8 mouse cellular contexts compared by ENCODE assay signal in genomic region chr5:137530588-137531413, GRCm38 (mm10). TPM values are rescaled to one million over a fixed set of nuclear protein-coding genes. Genes with fewer than 3 reads are reported as not detected.
DNase-seq lines count a peak whose midpoint lies in the region; ATAC-seq and TF ChIP-seq lines count a peak whose summit lies in the region.

No protein-coding gene starts in this region.

- H3K79me2 ChIP-seq in CH12.LX (replicated peaks; ENCODE audit: control insufficient read depth, extremely low read depth, insufficient read depth, poor library complexity, severe bottlenecking) = peaks cover 29% of the 10 kb centered on the region

- WGBS in bone marrow, adult 2 months = 3% methylated on average over 46 of the region's 46 CpGs
- 1% methylated on average over 40 of the region's 46 CpGs for WGBS in forebrain, embryonic 11.5 days
- WGBS in heart, postnatal 0 days = under 1% methylated on average over 43 of the region's 46 CpGs
- WGBS in lung, embryonic 14.5 days = under 1% methylated on average over 41 of the region's 46 CpGs
- WGBS in olfactory bulb, adult 2 months = under 1% methylated on average over 46 of the region's 46 CpGs

- ATAC-seq in forebrain, embryonic 11.5 days (replicated peaks; ENCODE audit: low FRiP score) = peak; percentile 65
- ATAC-seq in heart, postnatal 0 days (ENCODE audit: insufficient read depth, low read depth) = peak; percentile 21
- peak; percentile 28 for ATAC-seq in lung, embryonic 14.5 days (ENCODE audit: insufficient read depth)

- peak overlapping the region; percentile 96 for H3K9ac ChIP-seq in CH12.LX (ENCODE audit: insufficient read depth, low read depth)
- peak overlapping the region; percentile 97 for H3K9ac ChIP-seq in forebrain, embryonic 11.5 days (ENCODE audit: low read length)
- peak overlapping the region; percentile 73 for H3K9ac ChIP-seq in heart, postnatal 0 days (replicated peaks; ENCODE audit: low read depth, low read length)
- peak overlapping the region; percentile 82 for H3K9ac ChIP-seq in lung, embryonic 14.5 days

- peak; percentile 78 for DNase-seq in CH12.LX (ENCODE audit: extremely low read depth)
- DNase-seq in forebrain, embryonic 11.5 days (ENCODE audit: low spot score) = peak; percentile 82
- peak; percentile 47 for DNase-seq in heart, postnatal 0 days (ENCODE audit: low spot score)
- DNase-seq in kidney, postnatal 4 days = peak; percentile 84 to 87
- peak; percentile 81 for DNase-seq in lung, embryonic 14.5 days
- peak; percentile 53 for DNase-seq in thymus, postnatal 4 days

- TF ChIP-seq CTCF in CH12.LX (conservative IDR thresholded peaks at IDR 0.05 in 1 of 2, IDR thresholded peaks at IDR 0.05 in 1 of 2; ENCODE audit: low read depth in 2 of 2, low read length in 2 of 2) = no peak
- no peak for TF ChIP-seq CTCF in bone marrow, adult 2 months (IDR thresholded peaks at IDR 0.05; ENCODE audit: control insufficient read depth, insufficient read depth, low read length)
- no peak for TF ChIP-seq CTCF in heart, postnatal 0 days (IDR thresholded peaks at IDR 0.05; ENCODE audit: low read depth)
- TF ChIP-seq CTCF in lung, embryonic 14.5 days (IDR thresholded peaks at IDR 0.05; ENCODE audit: low read depth) = no peak
- no peak for TF ChIP-seq CTCF in olfactory bulb, adult 2 months (IDR thresholded peaks at IDR 0.05; ENCODE audit: insufficient read depth, low read depth, low read length)

- in situ Hi-C loops in CH12.LX (cut with MboI; ENCODE audit: low pct_ligation_motif_present, low pct_unique_long_range_greater_than_20kb, low sequenced_read_pairs) = loop anchor here (5.0 kb wide), 1 partner anchor 36 kb away; the partner anchor contains the start of gene Tfr2

- peak overlapping the region; percentile 71 for H3K27ac ChIP-seq in CH12.LX (ENCODE audit: insufficient read depth, low read depth)
- peak overlapping the region; percentile 80 for H3K27ac ChIP-seq in bone marrow, adult 2 months (ENCODE audit: control insufficient read depth, insufficient read depth, low read depth, low read length, poor library complexity)
- peak overlapping the region; percentile 95 for H3K27ac ChIP-seq in forebrain, embryonic 11.5 days (ENCODE audit: low read depth, low read length)
- peak overlapping the region; percentile 94 for H3K27ac ChIP-seq in heart, postnatal 0 days (ENCODE audit: low read depth)
- H3K27ac ChIP-seq in lung, embryonic 14.5 days (ENCODE audit: low read depth) = peak overlapping the region; percentile 92
- H3K27ac ChIP-seq in olfactory bulb, adult 2 months (ENCODE audit: insufficient read depth, low read depth, low read length) = peak overlapping the region; percentile 89

- peaks cover 36 to 46% of the 10 kb centered on the region in 2 experiments for H3K36me3 ChIP-seq in CH12.LX (replicated peaks in 1 of 2; ENCODE audit: control insufficient read depth in 1 of 2, insufficient read depth in 1 of 2, low read length in 1 of 2)
- peaks cover 10% of the 10 kb centered on the region; the same call in 1 of the 2 replicates for H3K36me3 ChIP-seq in forebrain, embryonic 11.5 days (ENCODE audit: control insufficient read depth, insufficient read depth, low read length)
- H3K36me3 ChIP-seq in heart, postnatal 0 days (replicated peaks; ENCODE audit: control insufficient read depth, insufficient read depth, low read length) = peaks cover 43% of the 10 kb centered on the region
- H3K36me3 ChIP-seq in lung, embryonic 14.5 days (ENCODE audit: insufficient read depth) = peaks cover 47% of the 10 kb centered on the region

- H3K27me3 ChIP-seq in CH12.LX (replicated peaks) = no peaks in the 10 kb centered on the region
- no peaks in the 10 kb centered on the region for H3K27me3 ChIP-seq in forebrain, embryonic 11.5 days (ENCODE audit: control insufficient read depth, insufficient read depth, low read length)
- H3K27me3 ChIP-seq in heart, postnatal 0 days (ENCODE audit: control insufficient read depth, insufficient read depth, low read length) = no peaks in the 10 kb centered on the region
- H3K27me3 ChIP-seq in lung, embryonic 14.5 days (ENCODE audit: insufficient read depth, low read length) = no peaks in the 10 kb centered on the region

- dilution Hi-C loops in CH12.LX (cut with MboI; ENCODE audit: extremely low pct_ligation_motif_present, extremely low pct_unique_long_range_greater_than_20kb, low sequenced_read_pairs) = no loop called here

- no peak for TF ChIP-seq RAD21 in CH12.LX (IDR thresholded peaks at IDR 0.05; ENCODE audit: low read depth, low read length)

- TF ChIP-seq EP300 in CH12.LX (IDR thresholded peaks at IDR 0.05; ENCODE audit: low read length) = no peak
- TF ChIP-seq EP300 in heart, postnatal 0 days (IDR thresholded peaks at IDR 0.05; ENCODE audit: low read depth) = no peak

- H3K4me1 ChIP-seq in CH12.LX (ENCODE audit: control insufficient read depth in 1 of 2, insufficient read depth in 2 of 2) = peaks cover 3 to 44% of the 10 kb centered on the region in 2 experiments; a peak in 3 of 4 replicates
- H3K4me1 ChIP-seq in bone marrow, adult 2 months (ENCODE audit: control insufficient read depth, insufficient read depth, low read length) = no peaks in the 10 kb centered on the region; the same call in 1 of the 2 replicates
- H3K4me1 ChIP-seq in forebrain, embryonic 11.5 days (replicated peaks; ENCODE audit: control insufficient read depth, insufficient read depth, low read length) = peaks cover 12% of the 10 kb centered on the region
- H3K4me1 ChIP-seq in heart, postnatal 0 days (ENCODE audit: control insufficient read depth, insufficient read depth) = peaks cover 6% of the 10 kb centered on the region; the same call in 1 of the 2 replicates
- H3K4me1 ChIP-seq in lung, embryonic 14.5 days (ENCODE audit: insufficient read depth) = peaks cover 5% of the 10 kb centered on the region; the same call in 1 of the 2 replicates
- peaks cover 34% of the 10 kb centered on the region for H3K4me1 ChIP-seq in olfactory bulb, adult 2 months (ENCODE audit: control insufficient read depth, insufficient read depth, low read length)

- no peaks in the 10 kb centered on the region for H3K9me3 ChIP-seq in CH12.LX (replicated peaks; ENCODE audit: low read length)
- H3K9me3 ChIP-seq in forebrain, embryonic 11.5 days (ENCODE audit: control insufficient read depth, low read length) = no peaks in the 10 kb centered on the region
- H3K9me3 ChIP-seq in heart, postnatal 0 days (replicated peaks; ENCODE audit: control insufficient read depth, low read length) = no peaks in the 10 kb centered on the region
- H3K9me3 ChIP-seq in lung, embryonic 14.5 days (ENCODE audit: low read depth, low read length) = no peaks in the 10 kb centered on the region

- TF ChIP-seq POLR2A in CH12.LX (IDR thresholded peaks at IDR 0.05; ENCODE audit: low read depth, low read length) = peak; percentile 41; the same call in 1 of the 2 replicates
- no peak for TF ChIP-seq POLR2A in bone marrow, adult 2 months (IDR thresholded peaks at IDR 0.05; ENCODE audit: borderline replicate concordance, control insufficient read depth, low read depth, low read length)
- TF ChIP-seq POLR2A in olfactory bulb, adult 2 months (IDR thresholded peaks at IDR 0.05; ENCODE audit: insufficient read depth, low read depth, low read length) = no peak

- peak overlapping the region; percentile 79 to 93 (median 93) for H3K4me3 ChIP-seq in CH12.LX (replicated peaks in 1 of 3; ENCODE audit: low read depth in 2 of 3, low read length in 2 of 3, poor library complexity in 1 of 3)
- H3K4me3 ChIP-seq in bone marrow, adult 2 months (replicated peaks; ENCODE audit: control insufficient read depth, low read depth, low read length) = peak overlapping the region; percentile 75
- peak overlapping the region; percentile 82 for H3K4me3 ChIP-seq in forebrain, embryonic 11.5 days (ENCODE audit: low read depth, low read length)
- peak overlapping the region; percentile 93 for H3K4me3 ChIP-seq in heart, postnatal 0 days (ENCODE audit: low read depth, low read length)
- H3K4me3 ChIP-seq in lung, embryonic 14.5 days (ENCODE audit: low read depth, low read length) = peak overlapping the region; percentile 83
- H3K4me3 ChIP-seq in olfactory bulb, adult 2 months (ENCODE audit: insufficient read depth, low read depth, low read length) = peak overlapping the region; percentile 99

- H3K4me2 ChIP-seq in CH12.LX (ENCODE audit: insufficient read depth, low read depth, poor library complexity, severe bottlenecking) = peak overlapping the region; percentile 81
- H3K4me2 ChIP-seq in forebrain, embryonic 11.5 days (ENCODE audit: low read depth, low read length, severe bottlenecking) = peak overlapping the region; percentile 98
- H3K4me2 ChIP-seq in heart, postnatal 0 days (ENCODE audit: low read depth, low read length) = peak overlapping the region; percentile 93
- peak overlapping the region; percentile 96 for H3K4me2 ChIP-seq in lung, embryonic 14.5 days

RNA-seq across cellular contexts. Expression of gene Epo, which starts 2.2 kb away (rescaled TPM):
- total RNA-seq in CH12.LX (2012; rRNA removed) (not detected in 2 replicates), CH12.LX (2014; rRNA removed) (not detected in 2 replicates)
- polyA plus RNA-seq in CH12.LX (2012; ENCODE audit: insufficient read length, low read depth) = not detected in 2 replicates
- polyA plus RNA-seq in bone marrow, adult 2 months (2011; ENCODE audit: insufficient read depth, insufficient read length, low replicate concordance, missing spikeins) = not detected in 2 replicates
- 0.40 and 0.84 TPM in 2 replicates for polyA plus RNA-seq in forebrain, embryonic 11.5 days (2014; fragmentation: Nextera tagmentation; extraction: Ambion mirVana)
- not detected in 2 replicates for total RNA-seq in heart, postnatal 0 days (2014; rRNA removed; ENCODE audit: low replicate concordance)
- not detected in 2 replicates for polyA plus RNA-seq in heart, postnatal 0 days (2015; fragmentation: Nextera tagmentation; extraction: Ambion mirVana)
- 0.37 and 0.38 TPM in 2 replicates for polyA plus RNA-seq in lung, embryonic 14.5 days (2014; fragmentation: Nextera tagmentation; extraction: Ambion mirVana)
- not detected in 2 replicates for polyA plus RNA-seq in olfactory bulb, adult 2 months (2012; ENCODE audit: insufficient read depth, insufficient read length, low replicate concordance, missing spikeins)

RNA-seq across cellular contexts. Expression of gene Gnb2, which starts 2.5 kb away (rescaled TPM):
- total RNA-seq in CH12.LX (2012; rRNA removed) = 388 and 480 TPM in 2 replicates
- total RNA-seq in CH12.LX (2014; rRNA removed) = 261 and 264 TPM in 2 replicates
- polyA plus RNA-seq in CH12.LX (2012; ENCODE audit: insufficient read length, low read depth) = 312 and 327 TPM in 2 replicates
- polyA plus RNA-seq in bone marrow, adult 2 months (2011; ENCODE audit: insufficient read depth, insufficient read length, low replicate concordance, missing spikeins) = 294 and 476 TPM in 2 replicates
- polyA plus RNA-seq in forebrain, embryonic 11.5 days (2014; fragmentation: Nextera tagmentation; extraction: Ambion mirVana) = 410 and 508 TPM in 2 replicates
- total RNA-seq in heart, postnatal 0 days (2014; rRNA removed; ENCODE audit: low replicate concordance) = 599 and 872 TPM in 2 replicates
- polyA plus RNA-seq in heart, postnatal 0 days (2015; fragmentation: Nextera tagmentation; extraction: Ambion mirVana) = 301 TPM in 2 replicates
- 411 and 440 TPM in 2 replicates for polyA plus RNA-seq in lung, embryonic 14.5 days (2014; fragmentation: Nextera tagmentation; extraction: Ambion mirVana)
- polyA plus RNA-seq in olfactory bulb, adult 2 months (2012; ENCODE audit: insufficient read depth, insufficient read length, low replicate concordance, missing spikeins) = not detected in 2 replicates

RNA-seq across cellular contexts. Expression of gene Gigyf1, which starts 12.5 kb away (rescaled TPM):
- 4.9 and 5.9 TPM in 2 replicates for total RNA-seq in CH12.LX (2012; rRNA removed)
- 0.98 and 1.3 TPM in 2 replicates for total RNA-seq in CH12.LX (2014; rRNA removed)
- polyA plus RNA-seq in CH12.LX (2012; ENCODE audit: insufficient read length, low read depth) = 12.3 and 14.0 TPM in 2 replicates
- polyA plus RNA-seq in bone marrow, adult 2 months (2011; ENCODE audit: insufficient read depth, insufficient read length, low replicate concordance, missing spikeins) = 57.6 and 80.1 TPM in 2 replicates
- 14.0 and 14.9 TPM in 2 replicates for polyA plus RNA-seq in forebrain, embryonic 11.5 days (2014; fragmentation: Nextera tagmentation; extraction: Ambion mirVana)
- 12.0 and 17.7 TPM in 2 replicates for total RNA-seq in heart, postnatal 0 days (2014; rRNA removed; ENCODE audit: low replicate concordance)
- polyA plus RNA-seq in heart, postnatal 0 days (2015; fragmentation: Nextera tagmentation; extraction: Ambion mirVana) = 7.2 TPM in 2 replicates
- 11.1 and 11.6 TPM in 2 replicates for polyA plus RNA-seq in lung, embryonic 14.5 days (2014; fragmentation: Nextera tagmentation; extraction: Ambion mirVana)
- not detected in 2 replicates for polyA plus RNA-seq in olfactory bulb, adult 2 months (2012; ENCODE audit: insufficient read depth, insufficient read length, low replicate concordance, missing spikeins)

RNA-seq across cellular contexts. Expression of gene Actl6b, which starts 22.5 kb away (rescaled TPM):
- not detected in 2 replicates for total RNA-seq in CH12.LX (2012; rRNA removed)
- not detected in 2 replicates for total RNA-seq in CH12.LX (2014; rRNA removed)
- polyA plus RNA-seq in CH12.LX (2012; ENCODE audit: insufficient read length, low read depth) = not detected in 2 replicates
- polyA plus RNA-seq in bone marrow, adult 2 months (2011; ENCODE audit: insufficient read depth, insufficient read length, low replicate concordance, missing spikeins) = not detected in 2 replicates
- polyA plus RNA-seq in forebrain, embryonic 11.5 days (2014; fragmentation: Nextera tagmentation; extraction: Ambion mirVana) = 20.5 and 22.8 TPM in 2 replicates
- not detected in 2 replicates for total RNA-seq in heart, postnatal 0 days (2014; rRNA removed; ENCODE audit: low replicate concordance)
- not detected in 2 replicates for polyA plus RNA-seq in heart, postnatal 0 days (2015; fragmentation: Nextera tagmentation; extraction: Ambion mirVana)
- 0.26 TPM in 1 of 2 replicates, not detected in the other for polyA plus RNA-seq in lung, embryonic 14.5 days (2014; fragmentation: Nextera tagmentation; extraction: Ambion mirVana)
- polyA plus RNA-seq in olfactory bulb, adult 2 months (2012; ENCODE audit: insufficient read depth, insufficient read length, low replicate concordance, missing spikeins) = not detected in 2 replicates

RNA-seq across cellular contexts. Expression of gene Pop7, which starts 28.5 kb away (rescaled TPM):
- total RNA-seq in CH12.LX (2012; rRNA removed) (38.5 and 44.9 TPM in 2 replicates), CH12.LX (2014; rRNA removed) (44.2 and 44.9 TPM in 2 replicates)
- 34.6 and 35.0 TPM in 2 replicates for polyA plus RNA-seq in CH12.LX (2012; ENCODE audit: insufficient read length, low read depth)
- polyA plus RNA-seq in bone marrow, adult 2 months (2011; ENCODE audit: insufficient read depth, insufficient read length, low replicate concordance, missing spikeins) = 22.1 and 32.2 TPM in 2 replicates
- 55.9 and 62.4 TPM in 2 replicates for polyA plus RNA-seq in forebrain, embryonic 11.5 days (2014; fragmentation: Nextera tagmentation; extraction: Ambion mirVana)
- 40.1 and 61.3 TPM in 2 replicates for total RNA-seq in heart, postnatal 0 days (2014; rRNA removed; ENCODE audit: low replicate concordance)
- 39.9 and 40.6 TPM in 2 replicates for polyA plus RNA-seq in heart, postnatal 0 days (2015; fragmentation: Nextera tagmentation; extraction: Ambion mirVana)
- 54.3 and 58.4 TPM in 2 replicates for polyA plus RNA-seq in lung, embryonic 14.5 days (2014; fragmentation: Nextera tagmentation; extraction: Ambion mirVana)
- polyA plus RNA-seq in olfactory bulb, adult 2 months (2012; ENCODE audit: insufficient read depth, insufficient read length, low replicate concordance, missing spikeins) = not detected in 2 replicates

Comparison
In these comparisons a context has a peak if more than half of its experiments do, and no peak if none do; other contexts are left out.
1. Peak in every context shown above with its lines: DNase-seq, ATAC-seq, H3K4me3 ChIP-seq and H3K27ac ChIP-seq.